Mouse (Mus musculus) G1E (cell line): ENCODE data around the gene Hamp2. TPM values are rescaled to one million over a fixed set of nuclear protein-coding genes. Genes with fewer than 3 reads are reported as not detected.

Experiments used
- ATAC-seq: 2 replicates; pipeline ENCODE4 v1.8.0; 2016; ENCODE audit warnings: mild to moderate bottlenecking; ENCODE audit not compliant: insufficient number of reproducible peaks, poor library complexity, low FRiP score, severe bottlenecking; ENCODE audit errors: extremely low read depth
- DNase-seq: peaks from one replicate; pipeline ENCODE4 v3.0.0; 2012; ENCODE audit warnings: low spot score
- H3K27me3 ChIP-seq: 2 replicates; pipeline ENCODE4 v1.6.1; 2012; ENCODE audit warnings: mild to moderate bottlenecking, low read length, inconsistent platforms; ENCODE audit not compliant: insufficient read depth
- H3K36me3 ChIP-seq: replicated peaks from 2 replicates; pipeline ENCODE3; 2012; ENCODE audit warnings: mild to moderate bottlenecking, inconsistent platforms
- H3K4me1 ChIP-seq: 2 replicates; pipeline ENCODE4 v1.6.1; 2012; ENCODE audit warnings: low read depth, low read length, inconsistent platforms, mixed read lengths; ENCODE audit not compliant: insufficient read depth
- H3K4me3 ChIP-seq: 2 replicates; pipeline ENCODE4 v1.5.1; 2012; ENCODE audit warnings: low read depth, mild to moderate bottlenecking, inconsistent platforms, low read length, moderate library complexity, mixed read lengths
- H3K9me3 ChIP-seq: replicated peaks from 2 replicates; pipeline ENCODE4 v1.6.1; 2012; ENCODE audit warnings: inconsistent platforms
- CTCF ChIP-seq: IDR thresholded peaks from 2 replicates; pipeline ENCODE4 v1.5.1; 2012; ENCODE audit warnings: low read depth, low read length, inconsistent platforms, mixed read lengths
- GATA1 ChIP-seq: IDR thresholded peaks from 2 replicates; pipeline ENCODE4 v1.6.1; 2012; ENCODE audit warnings: borderline replicate concordance, low read length, inconsistent platforms, mixed read lengths
- GATA2 ChIP-seq: IDR thresholded peaks from 2 replicates; pipeline ENCODE4 v1.6.1; 2012; ENCODE audit warnings: low read depth, low read length, inconsistent platforms, borderline replicate concordance
- POLR2AphosphoS5 ChIP-seq: IDR thresholded peaks from 2 replicates; pipeline ENCODE4 v1.6.1; 2012; ENCODE audit warnings: low read depth, low read length, inconsistent platforms; ENCODE audit not compliant: insufficient replicate concordance
- TAL1 ChIP-seq: conservative IDR thresholded peaks from 2 replicates; pipeline ENCODE4 v1.6.1; 2012; ENCODE audit warnings: low read depth, low read length, inconsistent platforms, mixed read lengths
- polyA plus RNA-seq: library from polyadenylated mRNA; stranded (reverse); fragments of >175 nt; gene quantifications from 2 replicates; pipeline ENCODE4 v1.2.3, GENCODE M21; 2012
- total RNA-seq, 2 experiments: library from RNA; stranded (forward) in 1 of 2; stranded (reverse) in 1 of 2; fragments of 200-1000 nt in 1 of 2; fragments of >200 nt in 1 of 2; fragmentation: Nextera tagmentation in 1 of 2; gene quantifications; 2 replicates each; pipeline ENCODE4 v1.2.3; 2014 to 2017

Gene Hamp2
- total and polyA plus RNA-seq, 3 experiments = not detected

- no peak for TF ChIP-seq GATA1
- TF ChIP-seq GATA2 = no peak
- TF ChIP-seq TAL1 = no peak
- TF ChIP-seq CTCF = no peak
- no peak for TF ChIP-seq POLR2AphosphoS5
- H3K9me3 ChIP-seq = no peaks in the 10 kb centered on the region
- H3K4me3 ChIP-seq = no peak overlapping the region
- DNase-seq = no peak
- H3K4me1 ChIP-seq = no peaks in the 10 kb centered on the region
- no peak for ATAC-seq
- peaks cover 4% of the 10 kb centered on the region; the same call in 1 of the 2 replicates for H3K27me3 ChIP-seq
- H3K36me3 ChIP-seq = no peaks in the 10 kb centered on the region
These were observed 20.4 kb downstream of the Hamp2 start for GRCm38 (mm10) chr7:30904042-30904441.

GRCm38 (mm10) chr7:30895217-30895616 is 29.3 kb downstream of the Hamp2 start:
- DNase-seq (no peak), ATAC-seq (no peak)
- no peaks in the 10 kb centered on the region for H3K9me3 ChIP-seq
- peaks cover 5% of the 10 kb centered on the region; the same call in 1 of the 2 replicates for H3K27me3 ChIP-seq
- H3K4me1 ChIP-seq = no peaks in the 10 kb centered on the region
- no peak overlapping the region for H3K4me3 ChIP-seq
- TF ChIP-seq POLR2AphosphoS5 = no peak
- TF ChIP-seq GATA1 = no peak
- TF ChIP-seq GATA2 = no peak
- TF ChIP-seq TAL1 = no peak
- TF ChIP-seq CTCF = no peak
- no peaks in the 10 kb centered on the region for H3K36me3 ChIP-seq

- DNase-seq (no peak), ATAC-seq (no peak)
- TF ChIP-seq POLR2AphosphoS5 (no peak), TAL1 (no peak), GATA1 (no peak), CTCF (no peak), GATA2 (no peak)
- Histone ChIP-seq H3K36me3 (no peaks in the 10 kb centered on the region), H3K9me3 (no peaks in the 10 kb centered on the region), H3K4me1 (no peaks in the 10 kb centered on the region), H3K4me3 (no peak overlapping the region), H3K27me3 (peaks cover 3% of the 10 kb centered on the region; the same call in 1 of the 2 replicates)
These were observed 32.0 kb downstream of the Hamp2 start for GRCm38 (mm10) chr7:30892515-30892914.

GRCm38 (mm10) chr7:30891746-30892145 is 32.7 kb downstream of the Hamp2 start:
- no peaks in the 10 kb centered on the region for H3K36me3 ChIP-seq
- ATAC-seq (no peak), DNase-seq (no peak)
- TF ChIP-seq GATA1 (no peak), CTCF (no peak), POLR2AphosphoS5 (no peak), TAL1 (no peak), GATA2 (no peak)
- H3K9me3 ChIP-seq = no peaks in the 10 kb centered on the region
- no peak overlapping the region for H3K4me3 ChIP-seq
- peaks cover 3% of the 10 kb centered on the region; the same call in 1 of the 2 replicates for H3K27me3 ChIP-seq
- no peaks in the 10 kb centered on the region for H3K4me1 ChIP-seq

- Histone ChIP-seq H3K27me3 (peaks cover 3% of the 10 kb centered on the region; the same call in 1 of the 2 replicates), H3K4me3 (no peak overlapping the region), H3K9me3 (no peaks in the 10 kb centered on the region), H3K4me1 (no peaks in the 10 kb centered on the region), H3K36me3 (no peaks in the 10 kb centered on the region)
- TF ChIP-seq TAL1 (no peak), POLR2AphosphoS5 (no peak), GATA2 (no peak), GATA1 (no peak), CTCF (no peak)
- ATAC-seq (no peak), DNase-seq (no peak)
These were observed 33.8 kb downstream of the Hamp2 start for GRCm38 (mm10) chr7:30890681-30891080.

- Histone ChIP-seq H3K36me3 (no peaks in the 10 kb centered on the region), H3K4me3 (no peak overlapping the region), H3K9me3 (no peaks in the 10 kb centered on the region), H3K27me3 (peaks cover 3% of the 10 kb centered on the region; the same call in 1 of the 2 replicates), H3K4me1 (no peaks in the 10 kb centered on the region)
- TF ChIP-seq TAL1 (no peak), GATA2 (no peak), CTCF (no peak), POLR2AphosphoS5 (no peak), GATA1 (no peak)
- DNase-seq (no peak), ATAC-seq (no peak)
These were observed 35.7 kb downstream of the Hamp2 start for GRCm38 (mm10) chr7:30888786-30889185.

GRCm38 (mm10) chr7:30887568-30888188 is 36.8 kb downstream of the Hamp2 start:
- H3K9me3 ChIP-seq = no peaks in the 10 kb centered on the region
- DNase-seq = no peak
- TF ChIP-seq POLR2AphosphoS5 (no peak), TAL1 (no peak), GATA2 (no peak), CTCF (no peak), GATA1 (no peak)
- ATAC-seq = no peak
- no peaks in the 10 kb centered on the region for H3K4me1 ChIP-seq
- peaks cover 3% of the 10 kb centered on the region; the same call in 1 of the 2 replicates for H3K27me3 ChIP-seq
- H3K36me3 ChIP-seq = no peaks in the 10 kb centered on the region
- H3K4me3 ChIP-seq = no peak overlapping the region
